Mouse (Mus musculus) erythroblast, embryonic 14.5 days (primary cell): Measurements from ENCODE around the gene Tgfbr1.

Experiments used
- GATA1 ChIP-seq: IDR thresholded peaks from 2 replicates; pipeline ENCODE4 v1.6.1; 2012; ENCODE audit warnings: low read length, inconsistent platforms, mixed read lengths
- TAL1 ChIP-seq: IDR thresholded peaks from 3 replicates; pipeline ENCODE4 v1.6.1; 2012; ENCODE audit warnings: low read length, inconsistent platforms, mixed read lengths

DNA sequence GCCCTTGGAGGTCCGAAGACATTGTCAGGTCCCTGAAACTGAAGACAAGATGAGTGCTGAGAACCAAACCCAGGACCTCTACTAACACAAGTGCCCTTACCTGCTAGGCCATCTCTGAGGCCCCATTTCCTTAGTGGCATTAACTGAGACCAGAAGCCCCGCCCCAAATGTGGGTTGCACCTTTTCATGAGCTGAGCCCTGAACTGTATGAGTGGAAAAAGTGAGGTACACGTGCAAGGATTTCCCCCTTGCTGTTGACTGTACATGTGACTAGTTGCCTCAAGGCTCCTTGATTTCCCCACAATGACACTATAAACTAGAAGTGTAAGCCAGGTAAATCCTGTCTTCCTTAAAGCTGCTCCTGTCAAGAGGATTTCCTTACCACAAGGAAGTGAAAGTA is 30.7 kb upstream of the Tgfbr1 start:
- TF ChIP-seq GATA1 (no peak), TAL1 (no peak)
